Mouse (Mus musculus): Measurements from ENCODE around the gene Dclre1a. TPM values are rescaled to one million over a fixed set of nuclear protein-coding genes. Genes with fewer than 3 reads are reported as not detected.

Gene Dclre1a
- total RNA-seq (2022) = 1 to 10 TPM; 5.3 to 9.8 (median 7.7) TPM

GRCm38 (mm10) chr19:56547456-56548229, at the start of gene Dclre1a:
TSS of gene Dclre1a (minus strand) at chr19:56548222.
- DNase-seq (ENCODE audit: low spot score in 2 of 2) = peak in 1 of 2 experiments; percentile 64

DNA sequence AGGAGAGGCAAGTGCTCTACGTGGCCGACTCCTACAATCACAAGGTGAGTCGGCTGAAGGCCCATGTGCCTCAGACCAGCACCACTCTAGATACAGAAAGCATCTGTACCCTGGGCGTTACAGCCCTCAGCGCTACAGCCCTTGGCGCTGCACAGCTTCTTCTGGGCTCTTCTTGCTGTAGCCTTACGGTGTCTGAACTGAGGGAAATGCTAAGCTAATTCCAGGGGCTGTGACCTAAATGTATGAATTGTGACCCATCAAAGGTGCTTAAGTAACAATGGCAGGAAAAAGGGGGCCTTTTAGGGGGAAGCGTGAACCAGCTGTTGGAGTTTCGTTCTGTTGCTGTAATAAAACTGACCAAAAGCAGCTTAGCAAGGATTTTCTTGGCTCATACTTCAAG, 44.5 kb upstream of the Dclre1a start:
- DNase-seq (ENCODE audit: low spot score in 2 of 2) = no peak

DNA sequence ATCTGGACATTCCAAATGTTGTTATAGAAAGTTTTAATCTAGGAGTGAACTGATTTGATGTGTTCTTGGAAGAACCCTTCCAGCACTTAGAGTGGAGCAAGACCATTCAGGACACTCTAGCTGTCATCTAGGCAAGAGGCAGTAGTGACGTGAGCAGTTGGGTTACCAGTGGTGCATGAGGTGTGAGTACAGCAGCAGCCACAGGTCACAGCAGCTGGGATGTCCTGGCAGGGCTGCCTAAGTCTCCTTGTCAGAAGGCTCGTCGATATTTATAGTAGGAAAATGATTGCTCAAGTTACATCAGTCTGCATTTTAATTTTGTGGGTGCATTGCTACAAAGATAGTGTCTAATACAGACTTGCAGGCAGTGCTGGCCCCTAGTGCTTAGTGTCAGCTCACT, 42.2 kb upstream of the Dclre1a start:
- DNase-seq (ENCODE audit: low spot score in 2 of 2) = no peak

GRCm38 (mm10) chr19:56589455-56589854, 41.4 kb upstream of the Dclre1a start:
- DNase-seq (ENCODE audit: low spot score in 2 of 2) = no peak

DNA sequence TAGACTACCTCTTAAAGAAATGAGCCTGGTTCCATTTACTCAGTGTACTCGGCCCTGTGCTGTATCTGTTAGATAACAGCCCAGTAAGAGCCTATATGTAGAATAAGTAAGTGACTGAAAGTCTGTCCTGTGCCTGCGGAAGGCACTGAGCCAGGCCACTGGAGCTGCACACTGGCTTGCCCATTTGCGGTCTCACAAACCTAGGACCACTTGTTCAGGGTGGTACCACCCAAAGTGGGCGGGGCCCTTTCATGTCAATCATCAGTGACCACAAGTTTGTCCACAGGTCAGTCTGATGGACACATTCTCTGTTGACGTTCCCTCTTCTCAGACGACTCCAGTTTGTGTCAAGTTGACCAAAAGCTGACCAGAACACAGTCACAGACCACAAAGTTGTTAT, 41.0 kb upstream of the Dclre1a start:
- DNase-seq (ENCODE audit: low spot score in 2 of 2) = no peak

DNA sequence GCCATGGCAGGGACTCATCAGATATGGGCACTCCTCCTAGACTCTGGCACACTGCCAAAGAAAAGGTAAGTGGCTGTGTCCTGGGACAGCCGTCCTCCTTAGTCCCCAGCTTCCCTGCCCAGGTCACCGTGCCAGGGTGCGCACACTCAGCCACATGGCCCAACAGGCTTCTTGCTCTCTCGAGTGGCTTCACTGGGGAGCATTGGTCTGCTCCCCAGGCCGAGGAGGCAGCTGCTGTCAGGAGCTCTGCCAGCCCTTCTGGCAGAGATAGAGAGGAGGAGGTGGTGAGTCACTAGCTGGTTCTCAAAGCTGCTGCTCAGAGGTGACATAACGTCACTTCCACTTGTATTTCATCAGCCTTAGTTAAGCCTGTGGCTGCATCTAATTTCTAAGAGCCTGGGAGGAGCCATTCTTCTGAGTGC, 40.2 kb upstream of the Dclre1a start:
- DNase-seq (ENCODE audit: low spot score in 2 of 2) = peak; percentile 44 to 58

GRCm38 (mm10) chr19:56586320-56586719, 38.3 kb upstream of the Dclre1a start:
- DNase-seq (ENCODE audit: low spot score in 2 of 2) = no peak

- no peak for DNase-seq (ENCODE audit: low spot score in 2 of 2)
Measured at GRCm38 (mm10) chr19:56584288-56584687, 36.3 kb upstream of the Dclre1a start.

DNA sequence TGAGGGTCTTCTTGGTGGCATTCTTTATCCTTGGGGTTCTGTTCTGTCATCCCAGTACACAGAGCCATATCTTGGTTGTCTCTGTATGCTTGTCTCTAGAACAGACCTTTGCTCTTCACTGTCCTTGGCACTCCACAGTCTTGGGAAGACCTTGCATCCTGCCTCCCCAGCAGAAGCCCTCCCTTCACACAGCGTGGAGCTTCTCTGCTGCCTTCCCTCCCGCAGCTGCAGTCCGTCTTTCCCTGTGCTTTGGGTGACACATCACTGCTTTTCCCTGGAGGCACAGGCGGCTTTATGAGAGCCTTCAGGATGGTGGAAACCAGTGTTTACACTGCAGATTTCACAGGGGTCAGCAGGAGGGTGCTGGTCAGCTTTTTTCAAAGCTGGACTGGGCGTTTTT, 35.8 kb upstream of the Dclre1a start:
- no peak for DNase-seq (ENCODE audit: low spot score in 2 of 2)

- no peak for DNase-seq (ENCODE audit: low spot score in 2 of 2)
Measured at GRCm38 (mm10) chr19:56581981-56582380, 34.0 kb upstream of the Dclre1a start.

- no peak for DNase-seq (ENCODE audit: low spot score in 2 of 2)
Measured at GRCm38 (mm10) chr19:56577801-56578200, 29.8 kb upstream of the Dclre1a start.

DNA sequence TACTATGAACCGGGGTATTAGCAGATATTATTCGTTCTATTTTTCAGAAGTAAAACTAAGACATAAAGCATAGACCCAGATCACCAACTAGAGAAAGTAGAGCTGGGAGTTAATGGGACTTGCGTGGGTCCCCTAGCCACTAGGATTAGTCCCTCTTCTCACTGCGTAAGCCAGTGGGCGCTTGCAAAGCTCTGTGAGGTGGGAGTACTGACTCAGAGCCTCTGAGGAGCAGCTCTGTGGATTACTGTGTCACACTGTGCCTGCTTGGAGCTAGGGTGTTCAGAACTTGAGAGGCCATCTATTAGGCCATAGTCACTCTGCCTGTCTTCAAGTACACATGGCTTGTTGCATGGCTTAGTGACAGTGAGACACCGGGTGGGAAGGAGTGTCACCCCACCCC, 25.2 kb upstream of the Dclre1a start:
- no peak for DNase-seq (ENCODE audit: low spot score in 2 of 2)

- no peak for DNase-seq (ENCODE audit: low spot score in 2 of 2)
Measured at GRCm38 (mm10) chr19:56571913-56572312, 23.9 kb upstream of the Dclre1a start.

- no peak for DNase-seq (ENCODE audit: low spot score in 2 of 2)
Measured at GRCm38 (mm10) chr19:56571234-56571633, 23.2 kb upstream of the Dclre1a start.

DNA sequence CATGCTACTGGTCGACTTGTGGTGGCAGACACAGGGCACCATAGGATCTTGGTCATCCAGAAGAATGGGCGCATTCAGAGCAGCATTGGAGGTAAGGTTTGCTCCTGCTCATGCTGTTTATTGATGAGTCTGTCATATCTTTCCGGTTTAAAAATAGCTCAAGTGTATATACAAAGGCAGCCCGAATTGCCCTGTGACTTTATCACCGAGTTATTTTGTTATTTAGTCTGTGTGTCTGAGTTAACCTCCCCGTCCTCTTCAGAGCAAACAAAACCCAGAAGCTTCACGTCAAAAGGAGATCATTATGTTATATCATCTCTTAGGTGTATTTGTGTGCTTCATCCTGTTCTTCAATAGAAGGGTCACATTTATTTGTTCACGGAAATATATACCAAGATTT, 22.8 kb upstream of the Dclre1a start:
- DNase-seq (ENCODE audit: low spot score in 2 of 2) = no peak

GRCm38 (mm10) chr19:56566940-56567339, 18.9 kb upstream of the Dclre1a start:
- no peak for DNase-seq (ENCODE audit: low spot score in 2 of 2)

- DNase-seq (ENCODE audit: low spot score in 2 of 2) = peak in 1 of 2 experiments; percentile 55
Measured at GRCm38 (mm10) chr19:56566041-56566440, 18.0 kb upstream of the Dclre1a start.

DNA sequence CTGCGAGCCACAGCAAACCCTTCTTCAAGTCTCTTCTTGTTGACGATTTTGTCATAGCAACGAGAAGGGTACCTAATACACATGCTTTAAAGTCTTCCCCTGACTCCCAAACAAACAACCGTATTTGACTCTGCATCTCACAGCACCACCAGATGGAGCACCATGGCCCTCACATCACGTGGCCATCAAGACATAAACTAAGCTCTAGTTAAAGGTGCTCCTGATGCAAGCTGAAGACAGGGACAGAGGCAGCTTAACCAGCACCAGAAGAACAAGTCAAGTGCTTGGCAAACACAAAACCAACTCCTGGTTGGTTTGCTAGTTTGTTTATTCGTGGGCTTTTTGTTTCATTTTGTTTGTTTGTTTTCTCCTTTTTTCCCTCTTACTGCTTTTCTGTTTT, 17.3 kb upstream of the Dclre1a start:
- DNase-seq (ENCODE audit: low spot score in 2 of 2) = no peak

GRCm38 (mm10) chr19:56563469-56563868, 15.4 kb upstream of the Dclre1a start:
- no peak for DNase-seq (ENCODE audit: low spot score in 2 of 2)

GRCm38 (mm10) chr19:56562433-56563138, 14.6 kb upstream of the Dclre1a start:
- no peak for DNase-seq (ENCODE audit: low spot score in 2 of 2)

DNA sequence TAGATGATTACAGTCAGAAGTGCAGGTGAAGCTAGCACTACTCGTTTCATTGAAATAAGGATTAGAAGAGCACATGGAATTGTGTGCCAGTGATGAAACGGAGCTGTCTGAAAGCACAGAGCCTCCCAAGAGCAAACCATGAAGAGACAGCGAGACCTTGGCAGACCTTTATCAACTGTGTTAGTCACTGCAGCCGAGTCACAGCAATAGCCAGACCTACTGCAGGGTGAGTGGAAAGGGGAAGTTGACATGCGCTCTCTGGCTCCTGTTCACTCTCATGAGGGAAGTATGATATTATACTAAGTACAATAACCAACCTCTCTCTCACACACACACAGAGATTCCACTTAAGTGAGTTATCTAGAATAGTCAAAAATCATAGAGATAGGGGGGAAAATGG, 8.0 kb upstream of the Dclre1a start:
- no peak for DNase-seq (ENCODE audit: low spot score in 2 of 2)

GRCm38 (mm10) chr19:56553177-56553576, 5.2 kb upstream of the Dclre1a start:
- no peak for DNase-seq (ENCODE audit: low spot score in 2 of 2)

Measured in layer of hippocampus, adult 8-10 months (tissue).